Mouse (Mus musculus) adrenal gland, postnatal 25 days (tissue): ENCODE results near the gene Gm49661. TPM values are rescaled to one million over a fixed set of nuclear protein-coding genes. Genes with fewer than 3 reads are reported as not detected.

Experiments used
- DNase-seq: peaks from one replicate; pipeline ENCODE4 v3.0.0; 2021; ENCODE audit warnings: mixed read lengths
- long read RNA-seq: library from polyadenylated mRNA; stranded (forward); transcript quantifications from one replicate; pipeline ENCODE4 v2.0.0, GENCODE M21; 2021
- total RNA-seq: library from RNA; stranded (reverse); gene quantifications from 2 replicates; pipeline ENCODE4 v1.2.3, GENCODE M21; 2021

Gene Gm49661
- total RNA-seq = 4.4 TPM in 1 of 2 replicates, not detected in the other
- long read RNA-seq = 0 reads

GRCm38 (mm10) chr8:84969241-84970134 is at the start of gene Gm49661, which contains the start of the genes Prdx2 and Rnaseh2a:
Gene Gm49661, minus strand, starts transcription at chr8:84969433.
Gene Prdx2, plus strand, starts transcription at chr8:84969587.
Gene Rnaseh2a, minus strand, starts transcription at chr8:84969767.
- peak; percentile 83 for DNase-seq

DNA sequence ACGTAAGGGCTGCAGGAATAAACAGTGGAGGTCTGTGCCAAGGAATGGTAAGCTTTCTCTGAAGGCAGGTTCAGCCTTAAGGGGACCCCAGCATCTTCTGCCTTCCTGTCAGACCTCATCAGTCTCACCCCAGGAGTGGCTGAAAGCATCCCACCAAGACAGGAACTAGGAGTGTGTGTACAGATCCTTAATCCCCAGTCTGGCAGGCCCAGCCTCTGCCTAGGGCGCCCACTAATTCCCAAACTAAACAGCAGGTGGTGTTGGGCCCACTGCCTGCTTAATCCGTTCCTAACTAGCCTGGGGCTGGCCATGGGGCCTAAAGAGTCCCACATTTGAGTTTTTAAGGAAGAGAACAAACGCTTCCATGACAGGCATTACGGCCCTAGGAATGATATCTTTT is 48.0 kb upstream of the Gm49661 start:
- DNase-seq = no peak

- DNase-seq = no peak
Observed at GRCm38 (mm10) chr8:85016724-85017123, 47.5 kb upstream of the Gm49661 start.

GRCm38 (mm10) chr8:85014431-85014830 is 45.2 kb upstream of the Gm49661 start, which contains the start of gene Best2:
Gene Best2, minus strand, starts transcription at chr8:85014531.
- DNase-seq = no peak

GRCm38 (mm10) chr8:85013230-85013840 is 44.1 kb upstream of the Gm49661 start:
- DNase-seq = peak; percentile 68

GRCm38 (mm10) chr8:85011242-85011641 is 42.0 kb upstream of the Gm49661 start:
- DNase-seq = no peak

DNA sequence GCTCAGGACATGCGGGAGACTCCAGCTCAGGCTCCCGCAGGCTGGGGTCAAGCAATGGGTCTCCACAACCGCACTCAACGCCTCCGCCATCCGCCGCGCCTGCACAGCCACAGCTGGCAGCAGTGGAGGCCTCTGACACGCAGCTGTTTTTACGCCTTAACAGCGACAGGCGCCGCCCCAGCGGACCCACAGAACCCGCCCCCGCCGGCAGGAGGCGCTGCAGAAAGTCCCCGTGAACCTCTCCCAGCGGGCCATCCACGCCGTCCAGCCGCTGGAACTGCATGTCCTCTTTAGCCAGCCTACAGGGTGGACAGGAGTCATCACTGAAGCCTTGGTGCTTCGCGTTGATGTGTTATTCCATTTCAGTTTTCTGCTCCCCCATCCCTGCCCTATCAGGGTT is 38.5 kb upstream of the Gm49661 start:
- DNase-seq = peak; percentile 58

DNA sequence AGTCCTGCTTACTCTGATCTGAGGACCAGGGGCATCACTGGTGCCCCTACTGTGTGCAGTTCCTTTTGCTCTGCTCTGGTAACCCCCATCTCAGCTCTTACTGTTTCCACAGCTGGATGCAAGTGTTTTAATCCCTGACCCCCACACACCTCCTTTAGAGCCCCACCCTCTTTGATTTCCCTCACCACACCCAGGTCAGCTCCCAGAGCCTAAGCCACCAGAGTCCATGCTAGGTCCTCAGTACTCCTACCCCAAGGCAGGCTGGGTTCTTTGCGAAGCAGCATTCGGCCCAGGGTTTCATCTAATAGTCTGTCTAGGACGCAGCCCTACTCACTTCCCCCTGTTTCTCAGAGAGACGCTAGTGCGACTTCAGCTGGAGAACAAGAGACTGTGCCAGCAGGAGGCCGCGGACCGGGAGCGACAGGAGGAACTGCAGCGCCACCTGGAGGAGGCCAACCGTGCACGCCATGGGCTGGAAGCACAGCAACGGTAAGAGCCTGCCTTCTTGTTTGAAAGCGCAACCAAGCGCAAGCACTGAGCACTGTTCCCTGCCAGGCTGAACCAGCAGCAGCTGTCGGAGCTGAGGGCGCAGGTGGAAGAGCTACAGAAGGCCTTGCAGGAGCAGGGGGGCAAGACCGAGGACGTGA is 28.5 kb upstream of the Gm49661 start:
- peak; percentile 93 for DNase-seq

GRCm38 (mm10) chr8:84996978-84997377 is 27.7 kb upstream of the Gm49661 start:
- no peak for DNase-seq

DNA sequence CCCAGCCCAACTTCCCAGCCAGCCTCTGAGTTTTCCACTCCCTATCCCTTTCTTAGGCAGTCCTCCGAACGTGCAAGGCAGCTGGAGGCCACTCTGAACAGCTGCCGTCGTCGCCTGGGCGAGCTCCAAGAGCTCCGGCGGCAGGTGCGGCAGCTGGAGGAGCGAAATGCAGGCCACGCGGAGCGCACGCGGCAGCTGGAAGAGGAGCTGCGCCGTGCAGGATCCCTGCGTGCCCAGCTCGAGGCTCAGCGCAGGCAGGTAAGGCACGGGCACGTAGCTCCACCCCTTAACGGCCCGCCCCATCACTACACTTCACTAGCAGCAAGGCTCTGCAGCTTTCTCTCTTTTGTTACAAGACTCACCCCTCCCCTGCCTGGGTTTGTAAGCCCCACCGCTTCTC is 26.4 kb upstream of the Gm49661 start:
- no peak for DNase-seq

GRCm38 (mm10) chr8:84994375-84994774 is 25.1 kb upstream of the Gm49661 start:
- DNase-seq = no peak

- DNase-seq = no peak
Observed at GRCm38 (mm10) chr8:84990836-84991235, 21.6 kb upstream of the Gm49661 start.

GRCm38 (mm10) chr8:84990349-84990748 is 21.1 kb upstream of the Gm49661 start, which contains the start of gene Hook2:
Gene Hook2, plus strand, starts transcription at chr8:84990603.
- peak; percentile 93 for DNase-seq

DNA sequence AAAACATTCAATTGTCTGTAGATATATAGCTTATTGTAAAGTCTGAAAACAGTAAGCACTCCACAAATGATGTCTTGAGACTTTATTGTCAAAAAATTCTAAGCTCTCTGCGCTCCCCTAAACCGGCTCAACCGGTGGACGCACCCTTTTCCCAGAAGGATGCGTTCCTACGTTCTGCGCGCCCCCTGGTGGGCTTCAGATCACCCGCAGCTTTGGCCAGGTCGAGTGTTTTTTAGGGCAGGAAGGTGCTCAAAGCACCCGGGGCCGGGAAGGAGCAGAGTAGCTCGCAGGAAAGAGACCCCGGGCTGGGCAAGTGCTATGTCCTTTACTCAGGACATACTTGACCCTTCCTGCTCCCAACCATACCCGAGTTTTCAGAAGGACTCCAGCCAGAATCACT is 20.6 kb upstream of the Gm49661 start:
- DNase-seq = peak; percentile 92

DNA sequence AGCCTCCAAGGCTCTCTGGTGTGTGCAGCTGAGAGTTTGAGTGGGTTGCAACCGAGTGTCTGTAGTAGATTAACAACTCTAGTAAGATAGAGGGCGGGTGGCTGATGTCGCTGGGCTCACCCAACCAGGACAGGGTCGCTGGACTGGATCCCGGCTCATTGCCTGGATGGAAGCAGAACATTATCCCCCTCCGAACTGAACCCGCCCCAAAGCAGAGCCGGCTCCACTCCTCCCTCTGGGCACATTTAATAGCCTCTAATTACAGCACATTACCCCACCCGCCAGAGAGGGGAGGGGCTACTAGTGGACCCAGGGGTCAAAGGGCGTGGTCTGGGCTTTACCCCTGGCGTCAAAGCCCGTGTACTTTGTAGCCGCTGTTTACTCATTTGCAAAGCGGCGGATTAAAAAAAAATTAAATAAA is 20.1 kb upstream of the Gm49661 start:
- peak; percentile 40 for DNase-seq

DNA sequence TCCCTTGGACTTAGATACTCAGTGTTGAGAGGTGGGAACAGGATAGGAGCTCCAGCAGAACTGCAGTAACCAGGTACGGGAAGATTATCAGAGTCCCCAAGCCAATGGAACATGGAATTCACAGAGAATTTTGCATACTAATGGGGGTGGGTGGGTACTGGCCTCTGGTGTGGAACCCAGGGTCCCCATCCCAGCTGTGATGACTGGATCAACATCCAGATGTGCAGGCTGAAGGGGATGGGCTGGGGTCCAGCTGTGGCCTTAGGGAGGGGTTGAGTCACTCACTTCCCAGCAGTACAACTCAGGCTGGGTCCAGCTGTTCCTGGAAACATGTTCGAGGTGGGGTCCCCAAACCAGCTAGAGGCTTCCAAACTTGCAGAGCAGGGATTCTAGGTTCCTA is 18.7 kb upstream of the Gm49661 start:
- no peak for DNase-seq

- DNase-seq = no peak
Observed at GRCm38 (mm10) chr8:84987388-84987787, 18.2 kb upstream of the Gm49661 start.

GRCm38 (mm10) chr8:84986379-84986945 is 17.2 kb upstream of the Gm49661 start:
- no peak for DNase-seq

- peak; percentile 88 for DNase-seq
Observed at GRCm38 (mm10) chr8:84985684-84986378, 16.6 kb upstream of the Gm49661 start.

DNA sequence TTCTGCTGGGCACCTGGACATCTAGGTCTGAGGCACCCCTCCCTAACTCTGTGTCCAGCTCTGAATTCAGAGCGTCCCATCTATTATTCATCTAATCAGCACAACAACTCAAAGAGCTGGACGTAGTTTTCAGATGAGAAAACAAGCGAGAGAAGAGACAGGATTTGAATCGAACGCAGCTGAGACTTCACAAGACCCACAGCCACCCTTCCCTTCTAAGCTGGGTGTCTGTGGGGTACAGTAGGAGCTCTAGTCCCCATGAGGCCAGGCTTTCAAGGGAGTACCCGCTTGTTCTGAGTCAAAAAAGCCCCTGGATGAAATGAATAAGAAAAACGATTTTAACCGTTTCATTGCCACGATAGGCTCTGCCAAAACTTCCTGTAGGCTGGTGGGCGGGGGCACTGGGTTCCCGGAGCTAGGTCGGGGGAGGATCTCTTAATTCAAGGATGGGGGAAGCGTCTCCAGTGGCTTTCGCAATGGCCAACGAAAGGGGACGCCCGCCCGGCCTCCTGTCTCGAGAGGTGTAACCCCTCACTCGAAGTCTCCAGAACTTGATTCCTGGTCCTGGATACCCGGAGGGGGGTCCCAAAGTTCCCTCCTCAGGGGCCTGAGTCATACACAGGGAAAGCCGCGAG is 15.9 kb upstream of the Gm49661 start:
- no peak for DNase-seq
